Mouse (Mus musculus) erythroblast, embryonic 14.5 days (primary cell): Measurements from ENCODE around the gene Mas1.

Experiments
- GATA1 ChIP-seq: IDR thresholded peaks from 2 replicates; pipeline ENCODE4 v1.6.1; 2012; ENCODE audit warnings: low read length, inconsistent platforms, mixed read lengths
- TAL1 ChIP-seq: IDR thresholded peaks from 3 replicates; pipeline ENCODE4 v1.6.1; 2012; ENCODE audit warnings: low read length, inconsistent platforms, mixed read lengths

DNA sequence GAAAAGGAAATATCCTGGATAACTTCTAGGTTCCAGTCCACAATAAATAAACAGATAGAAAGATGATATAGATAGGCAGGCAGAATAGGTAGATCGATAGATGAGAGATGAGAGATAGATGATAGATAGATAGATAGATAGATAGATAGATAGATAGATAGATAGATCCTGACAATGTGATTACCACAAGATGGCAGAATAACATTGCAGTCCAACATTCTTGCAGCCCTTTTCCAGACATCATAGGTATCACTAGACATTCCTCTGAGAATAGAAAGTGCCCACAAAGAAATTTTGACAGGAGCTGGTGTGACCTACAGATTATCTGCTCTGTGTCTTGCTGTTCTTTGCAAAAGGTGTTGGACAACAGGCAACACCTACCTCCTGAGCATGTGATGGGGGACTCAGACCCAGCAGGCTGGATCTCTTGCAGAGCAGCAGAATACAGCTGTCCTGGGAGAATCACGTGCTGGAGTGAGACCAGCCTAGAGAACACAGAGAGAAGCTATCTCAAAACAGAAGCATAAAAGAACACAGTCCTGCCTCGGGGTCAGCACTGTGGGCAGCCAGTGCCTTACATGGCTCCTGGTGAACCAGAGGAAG, 70.4 kb downstream of the Mas1 start:
- TF ChIP-seq TAL1 (no peak), GATA1 (no peak)
